In genomic region chr3:37568780-37569179, GRCm38 (mm10) we compare ENCODE assay signal across 30 mouse cellular contexts.
DNase-seq lines count a peak whose midpoint lies in the region; ATAC-seq and TF ChIP-seq lines count a peak whose summit lies in the region.
"Had no signal": no experiment of that assay in that cellular context is flagged by ENCODE, and none has a peak within 500 bp of the region (broad histone marks: within the 10 kb centered on the region; RNA-seq: fewer than 3 reads in every experiment).

No protein-coding gene starts in this region.

- no peak for TF ChIP-seq POLR2A in cerebellum, adult 2 months (IDR thresholded peaks at IDR 0.05; ENCODE audit: borderline replicate concordance, insufficient read depth, low read length)

- peak; percentile 53 for DNase-seq in liver
- DNase-seq in liver, postnatal 0 days = no peak
- no peak for DNase-seq in limb, embryonic 10.5 days (ENCODE audit: low spot score)
- no peak for DNase-seq in cerebellum, adult 9-11 months
- DNase-seq in cerebellum, adult 2 months = no peak
- DNase-seq: adrenal gland, postnatal 25 days; B cell, adult 2 months; cerebellum, adult 18-20 months; embryo, embryonic 11 days; gastrocnemius, postnatal 14 days; heart, postnatal 36 days; kidney, adult 8-10 months; layer of hippocampus, postnatal 36 days; lung, adult 18-20 months; lung, postnatal 4 days; right cerebral cortex, postnatal 4 days; thymus, adult 18-20 months; thymus, postnatal 25 days had no signal

- no peaks in the 10 kb centered on the region for H3K9me3 ChIP-seq in liver, postnatal 0 days (ENCODE audit: low read length)
- no peaks in the 10 kb centered on the region for H3K9me3 ChIP-seq in forebrain, embryonic 13.5 days (replicated peaks)
- no peaks in the 10 kb centered on the region for H3K9me3 ChIP-seq in limb, embryonic 10.5 days (replicated peaks)
- no peaks in the 10 kb centered on the region for H3K9me3 ChIP-seq in liver, embryonic 15.5 days (replicated peaks)
- H3K9me3 ChIP-seq: hindbrain, embryonic 12.5 days; limb, embryonic 12.5 days; megakaryocyte, embryonic 14.5 days had no signal

- 65% methylated on average over 1 of the region's 1 CpGs for WGBS in liver, postnatal 0 days (ENCODE audit: insufficient replicate concordance)
- 72% methylated on average over 1 of the region's 1 CpGs for WGBS in forebrain, embryonic 13.5 days
- 88% methylated on average over 1 of the region's 1 CpGs for WGBS in limb, embryonic 10.5 days
- 56% methylated on average over 1 of the region's 1 CpGs for WGBS in liver, embryonic 15.5 days (ENCODE audit: insufficient replicate concordance)
- 83% methylated on average over 1 of the region's 1 CpGs for WGBS in cerebellum, adult 2 months

- H3K36me3 ChIP-seq in liver, postnatal 0 days (replicated peaks; ENCODE audit: insufficient read depth, low read length) = no peaks in the 10 kb centered on the region; the same call in 1 of the 2 replicates
- H3K36me3 ChIP-seq in forebrain, embryonic 13.5 days (ENCODE audit: poor library complexity, severe bottlenecking) = no peaks in the 10 kb centered on the region
- H3K36me3 ChIP-seq in limb, embryonic 10.5 days = no peaks in the 10 kb centered on the region
- no peaks in the 10 kb centered on the region for H3K36me3 ChIP-seq in liver, embryonic 15.5 days (replicated peaks)
- H3K36me3 ChIP-seq: hindbrain, embryonic 12.5 days; limb, embryonic 12.5 days had no signal

- ATAC-seq in liver, postnatal 0 days = no peak
- no peak for ATAC-seq in forebrain, embryonic 13.5 days
- peak; percentile 45 for ATAC-seq in liver, embryonic 15.5 days (ENCODE audit: insufficient read depth)
- ATAC-seq: hindbrain, postnatal 0 days; intestine, embryonic 16.5 days; lung, postnatal 0 days had no signal

- no peak overlapping the region for H3K27ac ChIP-seq in liver, postnatal 0 days (ENCODE audit: low read depth)
- H3K27ac ChIP-seq in forebrain, embryonic 13.5 days = peak overlapping the region; percentile 69
- peak overlapping the region; percentile 80; the same call in 1 of the 2 replicates for H3K27ac ChIP-seq in limb, embryonic 10.5 days
- peak overlapping the region; percentile 53 for H3K27ac ChIP-seq in liver, embryonic 15.5 days (replicated peaks)
- H3K27ac ChIP-seq in cerebellum, adult 2 months (ENCODE audit: insufficient read depth, low read length) = no peak overlapping the region
- H3K27ac ChIP-seq: hindbrain, embryonic 12.5 days; kidney, postnatal 0 days; stomach, postnatal 0 days had no signal

- TF ChIP-seq EP300 in liver, postnatal 0 days (IDR thresholded peaks at IDR 0.05; ENCODE audit: low read depth) = no peak

- H3K4me2 ChIP-seq in liver, postnatal 0 days (ENCODE audit: low read depth, low read length) = no peak overlapping the region
- H3K4me2 ChIP-seq in forebrain, embryonic 13.5 days = no peak overlapping the region
- H3K4me2 ChIP-seq in liver, embryonic 15.5 days = no peak overlapping the region
- H3K4me2 ChIP-seq: heart, embryonic 11.5 days had no signal

- no peak for TF ChIP-seq CTCF in liver, postnatal 0 days (IDR thresholded peaks at IDR 0.05; ENCODE audit: low read depth)
- TF ChIP-seq CTCF in cerebellum, adult 2 months (IDR thresholded peaks at IDR 0.05; ENCODE audit: borderline replicate concordance, insufficient read depth, low read depth, low read length) = no peak

- H3K9ac ChIP-seq in liver, postnatal 0 days (replicated peaks) = no peak overlapping the region
- no peak overlapping the region for H3K9ac ChIP-seq in forebrain, embryonic 13.5 days
- no peak overlapping the region for H3K9ac ChIP-seq in liver, embryonic 15.5 days
- H3K9ac ChIP-seq: hindbrain, embryonic 12.5 days; limb, embryonic 12.5 days had no signal

- no peak overlapping the region for H3K4me3 ChIP-seq in liver, postnatal 0 days (ENCODE audit: low read depth, low read length)
- no peak overlapping the region for H3K4me3 ChIP-seq in forebrain, embryonic 13.5 days
- no peak overlapping the region for H3K4me3 ChIP-seq in limb, embryonic 10.5 days
- H3K4me3 ChIP-seq in liver, embryonic 15.5 days (replicated peaks) = no peak overlapping the region
- no peak overlapping the region for H3K4me3 ChIP-seq in cerebellum, adult 2 months (replicated peaks; ENCODE audit: insufficient read depth, low read depth, low read length)
- H3K4me3 ChIP-seq: erythroblast, embryonic 14.5 days; hindbrain, embryonic 12.5 days; limb, embryonic 12.5 days; megakaryocyte, embryonic 14.5 days had no signal

- no peaks in the 10 kb centered on the region for H3K27me3 ChIP-seq in liver, postnatal 0 days (ENCODE audit: insufficient read depth, low read length)
- no peaks in the 10 kb centered on the region for H3K27me3 ChIP-seq in forebrain, embryonic 13.5 days
- no peaks in the 10 kb centered on the region for H3K27me3 ChIP-seq in limb, embryonic 10.5 days (ENCODE audit: low read depth, poor library complexity, severe bottlenecking)
- no peaks in the 10 kb centered on the region for H3K27me3 ChIP-seq in liver, embryonic 15.5 days
- no peaks in the 10 kb centered on the region for H3K27me3 ChIP-seq in cerebellum, adult 2 months (ENCODE audit: control insufficient read depth, insufficient read depth, low read length)
- H3K27me3 ChIP-seq: hindbrain, embryonic 12.5 days; limb, embryonic 12.5 days; megakaryocyte, embryonic 14.5 days had no signal

- H3K4me1 ChIP-seq in liver, postnatal 0 days (ENCODE audit: insufficient read depth) = peaks cover 18% of the 10 kb centered on the region
- H3K4me1 ChIP-seq in forebrain, embryonic 13.5 days = peaks cover 30% of the 10 kb centered on the region
- H3K4me1 ChIP-seq in limb, embryonic 10.5 days = peaks cover 39% of the 10 kb centered on the region
- H3K4me1 ChIP-seq in liver, embryonic 15.5 days (replicated peaks) = peaks cover 69% of the 10 kb centered on the region
- no peaks in the 10 kb centered on the region for H3K4me1 ChIP-seq in cerebellum, adult 2 months (ENCODE audit: control insufficient read depth, insufficient read depth, low read length)

Comparison
In these comparisons a context has a peak if more than half of its experiments do, and no peak if none do; other contexts are left out.
1. H3K27ac ChIP-seq: peak in forebrain, embryonic 13.5 days (single experiment), limb, embryonic 10.5 days (single experiment) and liver, embryonic 15.5 days (single experiment); none in liver, postnatal 0 days (single experiment) and cerebellum, adult 2 months (single experiment).